Mouse (Mus musculus) forebrain, postnatal 0 days (tissue): Measurements from ENCODE around the gene Kif6. TPM values are rescaled to one million over a fixed set of nuclear protein-coding genes. Genes with fewer than 3 reads are reported as not detected.

ENCODE experiments used
- ATAC-seq: fragments of 200-750 bp; cut with Nextera tagmentation; 2 replicates; pipeline ENCODE4 v1.8.0; 2017; ENCODE audit warnings: mild to moderate bottlenecking, moderate library complexity
- DNase-seq: peaks from one replicate; pipeline ENCODE4 v3.0.0-alpha.2; 2015
- H3K27ac ChIP-seq: fragments of 300-500 bp; sonication (generic); 2 replicates; pipeline ENCODE4 v1.5.1; 2014; ENCODE audit warnings: low read depth, mild to moderate bottlenecking, antibody characterized with exemption, low read length, moderate library complexity, mixed read lengths
- H3K27me3 ChIP-seq: fragments of 300-500 bp; sonication (generic); 2 replicates; pipeline ENCODE4 v1.6.1; 2014; ENCODE audit warnings: mild to moderate bottlenecking, low read length, mixed read lengths; ENCODE audit not compliant: insufficient read depth
- H3K36me3 ChIP-seq: fragments of 300-500 bp; sonication (generic); 2 replicates; pipeline ENCODE4 v1.6.1; 2014; ENCODE audit warnings: mild to moderate bottlenecking, moderate library complexity; ENCODE audit not compliant: insufficient read depth
- H3K4me1 ChIP-seq: fragments of 300-500 bp; sonication (generic); 2 replicates; pipeline ENCODE4 v1.6.1; 2014; ENCODE audit warnings: antibody characterized with exemption; ENCODE audit not compliant: insufficient read depth
- H3K4me2 ChIP-seq: fragments of 300-500 bp; sonication (generic); 2 replicates; pipeline ENCODE4 v1.6.1; 2014; ENCODE audit warnings: low read depth, mild to moderate bottlenecking, moderate library complexity
- H3K4me3 ChIP-seq: fragments of 300-500 bp; sonication (generic); 2 replicates; pipeline ENCODE4 v1.5.1; 2014; ENCODE audit warnings: low read depth, low read length, mixed read lengths
- H3K9ac ChIP-seq: fragments of 300-500 bp; sonication (generic); 2 replicates; pipeline ENCODE4 v1.6.1; 2014; ENCODE audit warnings: mild to moderate bottlenecking
- H3K9me3 ChIP-seq: fragments of 300-500 bp; sonication (generic); 2 replicates; pipeline ENCODE4 v1.6.1; 2016; ENCODE audit warnings: low read length
- CTCF ChIP-seq: sonication (generic); IDR thresholded peaks from 2 replicates; pipeline ENCODE4 v1.5.1; 2016; ENCODE audit warnings: antibody characterized with exemption, control low read depth, low read depth
- WGBS: fragments of 180-500 bp; shearing (Covaris S2); extraction: QIAGEN DNeasy Blood & Tissue Kit; methylation state at CpG from one replicate; pipeline ENCODE4 v1.1.7; 2014; 5-methylcytosine and 5-hydroxymethylcytosine counted together
- polyA plus RNA-seq: library from polyadenylated mRNA; unstranded; fragments of >200 nt; fragmentation: Nextera tagmentation; extraction: Ambion mirVana; gene quantifications from 2 replicates; pipeline ENCODE4 v1.2.1, GENCODE M21; 2015
- total RNA-seq: library from RNA; depleted of rRNA; stranded (reverse); fragments of >200 nt; gene quantifications from 2 replicates; pipeline ENCODE4 v1.2.3, GENCODE M21; 2014

Kif6 gene
- total and polyA plus RNA-seq, 2 experiments from 2014 or later, result 2.0 to 7.4 TPM

DNA sequence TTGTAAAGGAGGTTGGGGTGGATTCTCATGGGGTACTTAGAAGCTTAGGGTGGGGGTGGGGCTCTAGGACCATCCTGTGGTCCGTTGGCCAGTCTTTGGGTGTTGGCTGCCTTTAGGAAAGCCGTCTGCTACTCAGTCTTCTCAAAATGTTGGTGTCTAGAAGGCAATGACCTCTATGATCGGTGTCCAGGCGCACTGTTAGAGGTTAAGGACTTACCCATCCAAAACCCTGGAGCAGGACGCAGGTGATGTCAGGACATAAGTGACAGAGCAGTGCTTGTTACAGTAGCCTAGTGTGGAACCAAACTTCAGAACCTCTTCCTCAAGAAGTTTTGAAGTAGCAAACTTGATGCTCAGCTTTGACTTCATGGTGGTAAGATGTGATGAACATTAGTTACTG, 170.9 kb downstream of the Kif6 start:
- no peaks in the 10 kb centered on the region for H3K36me3 ChIP-seq
- no peaks in the 10 kb centered on the region for H3K27me3 ChIP-seq
- no peak for TF ChIP-seq CTCF
- H3K4me3 ChIP-seq, result no peak overlapping the region
- DNase-seq (no peak), ATAC-seq (no peak)
- 88% methylated on average over 5 of the region's 5 CpGs for WGBS
- no peak overlapping the region for H3K27ac ChIP-seq
- H3K9me3 ChIP-seq, result no peaks in the 10 kb centered on the region
- H3K4me1 ChIP-seq, result no peaks in the 10 kb centered on the region
- no peak overlapping the region for H3K4me2 ChIP-seq
- no peak overlapping the region for H3K9ac ChIP-seq

GRCm38 (mm10) chr17:49787351-49787750, 172.4 kb downstream of the Kif6 start:
- Histone ChIP-seq H3K9me3 (no peaks in the 10 kb centered on the region), H3K27ac (no peak overlapping the region), H3K27me3 (no peaks in the 10 kb centered on the region), H3K4me1 (no peaks in the 10 kb centered on the region), H3K4me3 (no peak overlapping the region), H3K9ac (no peak overlapping the region), H3K36me3 (no peaks in the 10 kb centered on the region), H3K4me2 (no peak overlapping the region)
- ATAC-seq, result no peak
- DNase-seq, result no peak
- no peak for TF ChIP-seq CTCF
- 72% methylated on average over 9 of the region's 9 CpGs for WGBS

DNA sequence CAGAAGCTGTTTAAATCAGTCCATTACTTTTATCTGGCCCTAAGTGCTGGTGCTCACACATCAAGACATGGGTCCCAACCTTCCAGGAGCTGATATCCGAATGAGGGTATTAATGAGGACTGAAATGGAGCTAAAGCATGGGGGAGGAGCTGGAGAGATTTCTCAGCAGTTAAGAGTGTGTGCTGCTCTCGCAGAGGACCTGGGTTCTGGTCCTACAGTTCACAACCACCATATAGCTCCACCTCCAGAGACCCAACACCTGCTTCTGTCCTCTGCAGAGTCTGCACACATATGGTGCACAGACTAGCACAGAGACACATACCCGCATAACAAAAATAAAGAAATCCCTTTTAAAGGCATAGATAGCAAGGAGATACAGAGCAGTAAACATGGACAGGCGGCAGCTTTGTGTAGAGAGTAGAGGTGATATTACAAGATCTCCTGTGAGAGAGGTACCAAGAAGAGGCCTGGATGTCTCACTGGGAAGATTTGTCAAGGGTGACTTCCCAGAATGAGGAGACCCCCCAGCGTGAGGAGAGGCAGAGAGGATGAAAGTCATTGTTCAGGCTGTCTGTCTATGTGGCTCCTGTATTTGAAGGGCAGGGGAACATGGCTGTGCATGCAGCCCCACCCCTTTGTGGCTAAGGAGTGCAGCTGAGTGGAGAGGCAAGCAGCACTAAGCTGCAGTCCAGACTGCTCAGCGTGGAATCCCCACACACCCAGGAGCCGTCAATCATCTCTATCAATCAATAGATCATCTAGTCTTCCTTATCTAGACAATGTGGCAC, 173.4 kb downstream of the Kif6 start:
- TF ChIP-seq CTCF, result no peak
- H3K4me3 ChIP-seq, result no peak overlapping the region

GRCm38 (mm10) chr17:49791546-49791945, 176.6 kb downstream of the Kif6 start:
- Histone ChIP-seq H3K9me3 (no peaks in the 10 kb centered on the region), H3K27me3 (no peaks in the 10 kb centered on the region), H3K4me1 (no peaks in the 10 kb centered on the region), H3K4me3 (no peak overlapping the region), H3K36me3 (no peaks in the 10 kb centered on the region), H3K27ac (no peak overlapping the region), H3K4me2 (no peak overlapping the region), H3K9ac (no peak overlapping the region)
- no peak for DNase-seq
- TF ChIP-seq CTCF, result no peak
- 94% methylated on average over 5 of the region's 5 CpGs for WGBS
- no peak for ATAC-seq

More for the DNA sequence above, 173.4 kb downstream of the Kif6 start:
- 69% methylated on average over 7 of the region's 7 CpGs for WGBS
- DNase-seq (no peak), ATAC-seq (no peak)
- Histone ChIP-seq H3K9ac (no peak overlapping the region), H3K4me1 (no peaks in the 10 kb centered on the region), H3K27ac (no peak overlapping the region), H3K27me3 (no peaks in the 10 kb centered on the region), H3K9me3 (no peaks in the 10 kb centered on the region), H3K4me2 (no peak overlapping the region), H3K36me3 (no peaks in the 10 kb centered on the region)

DNA sequence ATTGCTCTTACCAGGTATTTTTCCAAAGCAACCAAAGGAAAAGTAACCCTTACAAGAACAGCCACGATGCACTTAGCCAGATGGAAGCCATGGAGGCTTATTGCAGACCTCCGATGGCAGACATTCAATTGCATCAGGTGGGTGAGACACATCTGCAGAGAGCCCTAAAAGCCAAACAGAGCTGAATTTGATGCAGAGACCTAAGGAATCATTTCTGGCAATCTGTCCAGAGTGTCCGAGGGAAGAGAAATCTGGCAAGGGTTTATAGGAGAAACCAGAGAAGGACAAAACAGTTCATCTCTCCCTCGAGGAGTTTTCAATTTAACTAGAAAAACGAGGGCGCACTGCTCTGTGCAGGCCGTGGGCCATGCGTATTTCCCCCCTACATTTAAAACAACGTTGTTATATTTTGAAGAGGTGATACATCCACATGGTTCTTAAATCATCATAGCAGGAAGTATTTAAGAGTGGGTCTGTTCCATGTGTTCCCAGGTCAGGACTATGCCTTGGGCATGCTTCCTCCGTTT, 177.3 kb downstream of the Kif6 start:
- H3K4me3 ChIP-seq, result no peak overlapping the region
- H3K4me2 ChIP-seq, result no peak overlapping the region
- H3K4me1 ChIP-seq, result no peaks in the 10 kb centered on the region
- 90% methylated on average over 10 of the region's 10 CpGs for WGBS
- no peaks in the 10 kb centered on the region for H3K9me3 ChIP-seq
- no peaks in the 10 kb centered on the region for H3K27me3 ChIP-seq
- H3K9ac ChIP-seq, result no peak overlapping the region
- DNase-seq (no peak), ATAC-seq (no peak)
- H3K27ac ChIP-seq, result no peak overlapping the region
- TF ChIP-seq CTCF, result no peak
- H3K36me3 ChIP-seq, result no peaks in the 10 kb centered on the region

- Histone ChIP-seq H3K27ac (no peak overlapping the region), H3K36me3 (no peaks in the 10 kb centered on the region), H3K4me2 (no peak overlapping the region), H3K9me3 (no peaks in the 10 kb centered on the region), H3K27me3 (no peaks in the 10 kb centered on the region), H3K9ac (no peak overlapping the region), H3K4me3 (no peak overlapping the region), H3K4me1 (no peaks in the 10 kb centered on the region)
- no peak for DNase-seq
- WGBS, result 83% methylated on average over 1 of the region's 1 CpGs
- TF ChIP-seq CTCF, result no peak
- no peak for ATAC-seq
These were observed 178.0 kb downstream of the Kif6 start for GRCm38 (mm10) chr17:49792946-49793345.

DNA sequence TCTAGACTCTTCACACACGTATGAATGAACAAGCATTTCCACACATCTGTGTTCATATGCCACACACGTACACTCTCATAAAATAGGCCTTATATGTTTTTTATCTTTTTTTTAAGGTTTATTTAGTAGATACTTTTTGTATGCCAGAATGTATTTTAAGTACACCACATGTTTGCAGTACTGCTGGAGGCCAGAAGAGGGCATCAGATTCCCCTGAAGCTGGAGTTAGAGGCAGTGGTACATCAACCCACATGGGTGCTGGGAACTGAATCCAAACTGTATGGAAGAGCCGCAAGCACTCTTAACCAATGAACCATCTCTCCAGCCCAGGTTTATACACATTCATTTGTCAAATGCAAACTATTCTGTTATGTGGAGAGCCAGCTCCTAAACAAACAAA, 179.0 kb downstream of the Kif6 start:
- H3K36me3 ChIP-seq, result no peaks in the 10 kb centered on the region
- no peaks in the 10 kb centered on the region for H3K27me3 ChIP-seq
- H3K4me2 ChIP-seq, result no peak overlapping the region
- no peaks in the 10 kb centered on the region for H3K9me3 ChIP-seq
- no peaks in the 10 kb centered on the region for H3K4me1 ChIP-seq
- H3K27ac ChIP-seq, result no peak overlapping the region
- WGBS, result 96% methylated on average over 3 of the region's 3 CpGs
- ATAC-seq (no peak), DNase-seq (no peak)
- H3K4me3 ChIP-seq, result no peak overlapping the region
- H3K9ac ChIP-seq, result no peak overlapping the region
- no peak for TF ChIP-seq CTCF
